Mouse (Mus musculus) forebrain, embryonic 10.5 days (tissue): ENCODE results near the gene Unc13a. TPM values are rescaled to one million over a fixed set of nuclear protein-coding genes. Genes with fewer than 3 reads are reported as not detected.
"Not testable (repeated sequence)": the region's sequence is repeated elsewhere in the genome, so short reads cannot be mapped to it uniquely, and the experiment has no call there.

Source experiments
- DNase-seq: peaks from one replicate; pipeline ENCODE4 v3.0.0-alpha.2; 2017; ENCODE audit warnings: low spot score; ENCODE audit errors: extremely low spot score
- H3K27ac ChIP-seq: fragments of 300-500 bp; sonication (generic); 2 replicates; pipeline ENCODE4 v1.5.1; 2016; ENCODE audit warnings: mild to moderate bottlenecking
- H3K27me3 ChIP-seq: fragments of 300-500 bp; sonication (generic); 2 replicates; pipeline ENCODE4 v1.6.1; 2016; ENCODE audit warnings: mild to moderate bottlenecking; ENCODE audit not compliant: poor library complexity, severe bottlenecking
- H3K36me3 ChIP-seq: fragments of 300-500 bp; sonication (generic); replicated peaks from 2 replicates; pipeline ENCODE4 v1.6.1; 2016; ENCODE audit warnings: mild to moderate bottlenecking, moderate library complexity
- H3K4me1 ChIP-seq: fragments of 300-500 bp; sonication (generic); 2 replicates; pipeline ENCODE4 v1.6.1; 2016
- H3K4me3 ChIP-seq: fragments of 300-500 bp; sonication (generic); 2 replicates; pipeline ENCODE4 v1.5.1; 2016; ENCODE audit warnings: mild to moderate bottlenecking, moderate library complexity
- H3K9me3 ChIP-seq: fragments of 300-500 bp; sonication (generic); 2 replicates; pipeline ENCODE4 v1.6.1; 2016; ENCODE audit warnings: mild to moderate bottlenecking, moderate library complexity
- WGBS: fragments of 180-500 bp; shearing (Covaris S2); methylation state at CpG from one replicate; pipeline ENCODE4 v1.1.7; 2016; 5-methylcytosine and 5-hydroxymethylcytosine counted together
- polyA plus RNA-seq: library from polyadenylated mRNA; unstranded; fragments of >200 nt; fragmentation: Nextera tagmentation; extraction: Ambion mirVana; gene quantifications from 2 replicates; pipeline ENCODE4 v1.2.1, GENCODE M21; 2016

Unc13a gene
- polyA plus RNA-seq: 2.9 and 3.3 TPM in 2 replicates

DNA sequence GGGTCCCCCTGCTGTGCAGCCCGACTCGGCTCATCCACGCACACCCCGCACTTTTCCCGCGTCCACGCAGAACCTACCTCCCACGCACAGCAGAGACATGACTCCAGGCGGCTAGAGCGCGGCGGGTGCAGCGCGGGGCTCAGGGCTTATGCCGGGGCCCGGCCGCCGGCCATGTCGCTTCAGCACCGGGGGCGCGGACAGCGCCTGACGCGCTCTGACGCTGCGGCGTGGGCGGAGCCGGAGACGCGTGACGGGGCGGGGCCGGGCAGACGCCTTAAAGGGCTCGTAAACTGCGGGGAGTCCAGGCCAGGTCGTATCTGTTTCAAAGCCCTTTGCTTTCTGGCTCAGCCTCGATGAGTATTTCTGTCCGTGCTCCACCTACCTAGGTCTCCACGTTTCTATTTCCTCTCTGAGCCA is at the start of gene Unc13a:
Gene Unc13a (minus strand): TSS at position 209 of the 417 bp plus-strand sequence.
- DNase-seq: peak; percentile 87
- Histone ChIP-seq H3K9me3 (no peaks in the 10 kb centered on the region), H3K27me3 (peaks cover 91% of the 10 kb centered on the region), H3K27ac (peak within 1 kb of the TSS; percentile 82), H3K36me3 (no peaks in the 10 kb centered on the region), H3K4me3 (peak within 1 kb of the TSS; percentile 63), H3K4me1 (peaks cover 59% of the 10 kb centered on the region)
- under 1% methylated on average over 42 of the region's 42 CpGs for WGBS

DNA sequence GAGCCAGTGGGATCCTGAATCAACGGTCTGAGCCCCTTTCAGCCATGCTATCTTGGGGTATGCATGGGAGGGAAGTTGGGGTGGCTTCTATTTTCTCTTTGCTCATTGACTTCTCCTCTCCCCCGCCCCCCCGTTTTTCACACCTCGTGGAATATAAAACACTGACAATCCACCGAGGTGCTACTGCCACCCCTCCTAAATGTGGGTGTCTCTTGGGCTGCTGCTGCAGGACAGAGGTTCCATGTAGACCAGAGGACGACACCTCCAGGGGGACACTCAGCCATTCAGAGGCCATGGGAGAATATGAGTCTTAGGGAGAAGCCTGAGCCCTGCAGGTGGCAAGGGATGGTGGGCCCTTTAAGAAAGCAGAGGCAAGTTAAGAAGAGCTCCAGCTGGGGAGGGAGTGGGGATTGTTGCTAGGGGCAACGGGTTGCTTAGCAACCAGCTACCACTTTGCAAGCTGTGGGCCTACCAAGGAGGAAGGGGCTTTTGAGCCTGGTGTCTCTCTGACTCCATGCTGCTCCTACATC is 48.4 kb upstream of the Unc13a start:
- Histone ChIP-seq H3K27ac (peak overlapping the region; percentile 78), H3K9me3 (no peaks in the 10 kb centered on the region), H3K4me1 (peaks cover 51% of the 10 kb centered on the region), H3K27me3 (peaks cover 31% of the 10 kb centered on the region), H3K4me3 (peak overlapping the region; percentile 23; the same call in 1 of the 2 replicates), H3K36me3 (peaks cover 4% of the 10 kb centered on the region; the same call in 1 of the 2 replicates)
- 35% methylated on average over 7 of the region's 7 CpGs for WGBS
- DNase-seq: peak; percentile 82

DNA sequence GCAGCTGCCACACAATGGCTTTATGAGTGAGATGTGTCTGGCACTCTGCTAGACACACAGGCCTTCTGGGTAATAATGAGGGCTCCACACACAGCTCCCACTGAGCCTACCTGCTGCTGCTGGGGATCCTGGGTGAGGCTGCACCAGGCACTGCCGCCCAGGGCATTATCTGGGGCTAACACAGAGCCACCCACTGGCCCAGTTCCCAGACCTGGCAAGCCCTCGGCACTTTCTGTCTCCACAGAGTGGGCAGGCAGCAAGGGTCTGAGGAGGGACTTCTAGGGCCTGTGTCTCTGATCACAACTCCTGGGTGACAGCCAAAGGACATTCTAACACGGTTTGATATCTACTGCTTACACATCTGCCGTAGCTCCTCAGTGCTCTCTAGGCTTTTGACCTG is 47.7 kb upstream of the Unc13a start:
- Histone ChIP-seq H3K4me3 (no peak overlapping the region), H3K36me3 (peaks cover 4% of the 10 kb centered on the region; the same call in 1 of the 2 replicates), H3K27ac (peak overlapping the region; percentile 78), H3K27me3 (peaks cover 23% of the 10 kb centered on the region), H3K4me1 (peaks cover 43% of the 10 kb centered on the region), H3K9me3 (no peaks in the 10 kb centered on the region)
- 72% methylated on average over 4 of the region's 4 CpGs for WGBS
- no peak for DNase-seq

DNA sequence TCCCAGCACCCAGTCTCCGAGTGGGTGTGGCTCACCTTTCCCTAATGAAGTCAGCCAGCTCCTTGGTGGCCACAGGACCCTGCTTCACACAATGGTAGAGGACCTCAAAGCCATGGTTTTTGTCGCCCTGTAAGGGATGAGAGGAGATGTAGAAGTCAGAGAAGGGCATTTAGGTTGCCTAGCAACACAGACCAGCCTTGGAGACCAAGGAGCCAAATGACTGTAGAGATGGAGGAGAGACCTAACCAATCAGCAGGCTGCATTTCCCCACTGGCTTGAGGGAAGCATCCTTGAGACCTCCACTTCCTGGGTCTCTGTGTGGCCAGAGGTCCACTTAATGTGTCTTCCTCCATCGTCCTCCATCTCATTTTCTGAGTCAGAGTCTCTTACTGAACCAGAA is 46.7 kb upstream of the Unc13a start:
- peaks cover 4% of the 10 kb centered on the region; the same call in 1 of the 2 replicates for H3K36me3 ChIP-seq
- H3K4me3 ChIP-seq: no peak overlapping the region
- peaks cover 14% of the 10 kb centered on the region; the same call in 1 of the 2 replicates for H3K27me3 ChIP-seq
- no peak overlapping the region for H3K27ac ChIP-seq
- DNase-seq: no peak
- H3K9me3 ChIP-seq: no peaks in the 10 kb centered on the region
- 24% methylated on average over 3 of the region's 3 CpGs for WGBS
- H3K4me1 ChIP-seq: peaks cover 43% of the 10 kb centered on the region

DNA sequence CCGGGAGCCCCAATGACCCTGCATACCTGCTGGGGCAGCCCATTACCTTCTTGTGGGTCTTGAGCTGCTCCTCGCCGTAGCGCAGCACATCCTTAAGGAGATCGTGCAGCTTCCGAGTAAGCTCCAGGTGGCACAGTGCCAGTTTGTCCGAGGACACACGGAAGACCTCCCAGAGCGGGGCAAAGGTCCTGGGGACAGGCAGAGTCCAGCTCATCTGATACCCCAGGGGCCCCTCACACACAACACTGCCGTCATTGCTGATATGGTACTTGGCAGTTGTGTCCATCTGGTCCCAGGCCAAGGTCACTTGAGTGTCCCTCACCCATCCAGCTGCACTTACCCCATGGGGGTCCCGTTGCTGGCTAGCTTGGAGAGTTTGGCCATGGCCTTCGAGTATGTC is 45.5 kb upstream of the Unc13a start:
- H3K27ac ChIP-seq: no peak overlapping the region
- peaks cover 7% of the 10 kb centered on the region; the same call in 1 of the 2 replicates for H3K36me3 ChIP-seq
- no peak overlapping the region for H3K4me3 ChIP-seq
- H3K9me3 ChIP-seq: no peaks in the 10 kb centered on the region
- peaks cover 42% of the 10 kb centered on the region for H3K4me1 ChIP-seq
- no peak for DNase-seq
- H3K27me3 ChIP-seq: peaks cover 8% of the 10 kb centered on the region; the same call in 1 of the 2 replicates
- 94% methylated on average over 12 of the region's 12 CpGs for WGBS

DNA sequence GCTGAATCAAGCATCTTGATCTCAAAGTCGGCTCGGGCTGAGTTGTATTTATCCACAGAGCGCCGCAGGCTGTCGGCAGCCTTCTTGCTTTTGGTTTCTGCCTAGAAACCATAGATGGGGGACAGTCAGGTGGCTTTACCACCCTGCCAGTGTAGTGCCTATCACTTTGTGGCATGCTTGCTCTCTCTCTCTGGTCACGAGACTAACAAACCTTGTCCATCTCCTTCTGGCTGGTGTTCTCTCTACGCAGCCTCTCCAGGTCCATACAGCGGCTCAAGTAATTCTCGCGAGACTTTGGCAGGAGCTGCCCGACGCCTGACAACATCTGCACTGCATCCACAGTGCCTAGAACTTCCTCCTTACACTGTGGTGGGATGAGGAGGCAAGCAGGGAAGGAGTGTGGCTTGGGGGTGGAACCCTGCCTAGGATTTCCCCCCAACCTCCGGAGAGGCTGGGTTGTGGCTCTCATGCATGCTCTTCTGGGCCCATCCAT is 45.0 kb upstream of the Unc13a start:
- H3K4me3 ChIP-seq: no peak overlapping the region
- no peaks in the 10 kb centered on the region for H3K9me3 ChIP-seq
- no peak overlapping the region for H3K27ac ChIP-seq
- peaks cover 10% of the 10 kb centered on the region; the same call in 1 of the 2 replicates for H3K27me3 ChIP-seq
- no peak for DNase-seq
- WGBS: 88% methylated on average over 13 of the region's 13 CpGs
- peaks cover 38% of the 10 kb centered on the region for H3K4me1 ChIP-seq
- peaks cover 9% of the 10 kb centered on the region; the same call in 1 of the 2 replicates for H3K36me3 ChIP-seq

DNA sequence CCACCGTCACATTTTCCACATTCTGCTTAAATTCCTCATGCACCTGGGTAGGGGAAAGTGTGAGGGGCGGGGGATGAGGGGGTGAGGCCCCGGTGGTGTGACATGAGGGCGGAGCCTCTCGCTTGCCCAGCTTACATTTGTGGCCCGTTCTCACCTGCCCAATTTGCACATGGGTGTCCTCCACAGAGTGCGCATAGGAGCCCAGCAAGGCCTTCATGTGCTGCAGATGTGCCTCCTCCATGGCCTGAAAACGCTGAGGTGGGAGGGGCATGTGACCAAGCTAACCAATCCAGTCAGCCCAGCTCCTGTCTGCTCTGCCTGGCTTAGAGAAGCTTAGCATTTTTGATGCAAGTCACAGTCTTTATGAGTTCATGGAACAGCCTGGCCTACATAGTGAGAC is 44.0 kb upstream of the Unc13a start:
- Histone ChIP-seq H3K27ac (no peak overlapping the region), H3K27me3 (peaks cover 20% of the 10 kb centered on the region), H3K36me3 (peaks cover 9% of the 10 kb centered on the region; the same call in 1 of the 2 replicates), H3K9me3 (no peaks in the 10 kb centered on the region), H3K4me1 (peaks cover 27% of the 10 kb centered on the region), H3K4me3 (no peak overlapping the region)
- no peak for DNase-seq
- 55% methylated on average over 8 of the region's 8 CpGs for WGBS

DNA sequence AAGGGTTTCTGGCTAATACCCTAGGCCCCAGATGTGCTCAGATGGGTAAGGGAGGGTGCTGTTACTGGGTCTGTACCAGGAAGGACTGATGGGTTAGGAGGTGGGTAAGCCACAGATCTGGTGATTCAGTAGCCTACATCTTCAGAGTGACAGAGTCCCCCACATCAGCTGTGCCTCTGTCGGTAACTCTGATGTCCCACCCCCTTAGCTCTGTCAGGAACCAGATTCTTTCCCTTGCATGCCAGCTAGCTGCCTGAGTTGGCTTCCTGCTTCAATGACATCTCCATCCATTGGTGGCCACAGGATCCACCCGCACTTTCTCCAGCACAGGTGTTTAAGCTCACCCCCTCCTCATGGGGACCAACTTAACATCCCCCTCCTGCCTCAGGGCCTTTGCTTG is 40.0 kb upstream of the Unc13a start:
- H3K9me3 ChIP-seq: no peaks in the 10 kb centered on the region
- peaks cover 5% of the 10 kb centered on the region; the same call in 1 of the 2 replicates for H3K36me3 ChIP-seq
- peaks cover 58% of the 10 kb centered on the region for H3K27me3 ChIP-seq
- DNase-seq: no peak
- WGBS: 84% methylated on average over 2 of the region's 2 CpGs
- H3K4me1 ChIP-seq: peaks cover 12% of the 10 kb centered on the region
- no peak overlapping the region for H3K4me3 ChIP-seq
- no peak overlapping the region for H3K27ac ChIP-seq

DNA sequence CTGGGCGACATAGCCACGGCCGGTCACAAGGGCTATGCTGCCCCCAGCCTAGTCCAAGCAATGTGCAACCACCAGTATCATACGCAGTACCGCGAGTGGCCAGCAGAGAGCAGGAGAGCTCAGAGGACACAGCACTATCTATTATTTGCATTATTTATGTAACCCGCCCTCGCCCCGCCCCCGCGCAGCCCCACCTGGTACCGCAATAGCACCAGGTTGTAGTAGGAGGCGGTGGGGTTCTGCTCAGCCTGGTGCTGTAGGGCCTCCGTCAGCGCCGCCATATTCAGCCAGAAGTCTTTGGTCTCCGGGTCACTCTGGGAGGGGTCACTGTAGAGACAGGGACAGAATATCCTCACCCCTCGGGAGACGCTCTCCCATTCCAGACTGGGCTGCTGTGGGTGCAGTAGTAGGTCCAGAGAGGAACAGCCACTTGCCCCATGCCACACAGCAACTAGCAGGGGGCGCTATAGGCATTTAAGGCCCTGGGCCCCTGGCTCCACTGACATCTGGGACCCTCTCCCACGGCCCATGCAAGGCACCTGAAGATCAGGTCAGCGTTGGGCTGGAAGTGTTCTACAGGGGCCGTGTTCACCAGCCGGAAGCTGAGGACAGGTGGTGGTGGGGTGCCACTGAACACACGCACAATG is 38.4 kb upstream of the Unc13a start:
- Histone ChIP-seq H3K27ac (no peak overlapping the region), H3K9me3 (no peaks in the 10 kb centered on the region), H3K4me1 (peaks cover 12% of the 10 kb centered on the region), H3K36me3 (0 out of 2 replicates have a peak, but pooled peaks cover 5% of the 10 kb centered on the region), H3K27me3 (peaks cover 70% of the 10 kb centered on the region), H3K4me3 (peak overlapping the region; percentile 32)
- WGBS: 21% methylated on average over 25 of the region's 25 CpGs
- DNase-seq: peak; percentile 85

DNA sequence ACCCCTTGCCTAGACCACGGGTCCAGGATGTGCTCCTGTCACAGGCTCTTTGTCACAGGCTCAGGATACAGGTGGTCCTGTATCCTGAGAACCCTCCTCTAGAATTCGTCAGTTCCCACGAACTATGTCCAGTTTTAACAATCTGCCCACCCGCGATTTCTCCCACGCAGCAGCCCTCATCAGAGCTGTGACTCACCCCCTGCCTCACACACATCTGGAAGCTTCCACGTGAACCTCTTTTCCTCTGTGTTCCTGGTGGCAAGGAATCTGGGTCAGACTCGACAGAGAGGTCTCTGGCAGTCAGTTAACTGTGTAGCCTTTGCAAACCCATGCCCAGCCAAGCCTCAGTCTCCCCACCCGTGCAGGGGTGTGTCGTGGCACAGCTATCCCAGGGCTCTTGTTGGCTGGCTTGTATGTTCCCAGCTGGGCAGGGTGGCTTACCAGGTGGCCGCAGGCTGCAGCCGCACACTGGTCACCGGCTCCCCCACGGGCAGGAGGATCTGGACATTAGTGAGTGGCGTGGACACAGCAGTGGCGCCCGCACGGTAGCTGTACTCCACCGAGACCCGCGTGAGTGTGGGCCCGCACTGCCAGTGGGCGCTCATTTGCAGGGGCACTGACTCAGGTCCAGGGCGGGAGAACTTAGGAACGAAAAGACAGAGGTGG is 37.7 kb upstream of the Unc13a start:
- WGBS: 34% methylated on average over 25 of the region's 25 CpGs

DNA sequence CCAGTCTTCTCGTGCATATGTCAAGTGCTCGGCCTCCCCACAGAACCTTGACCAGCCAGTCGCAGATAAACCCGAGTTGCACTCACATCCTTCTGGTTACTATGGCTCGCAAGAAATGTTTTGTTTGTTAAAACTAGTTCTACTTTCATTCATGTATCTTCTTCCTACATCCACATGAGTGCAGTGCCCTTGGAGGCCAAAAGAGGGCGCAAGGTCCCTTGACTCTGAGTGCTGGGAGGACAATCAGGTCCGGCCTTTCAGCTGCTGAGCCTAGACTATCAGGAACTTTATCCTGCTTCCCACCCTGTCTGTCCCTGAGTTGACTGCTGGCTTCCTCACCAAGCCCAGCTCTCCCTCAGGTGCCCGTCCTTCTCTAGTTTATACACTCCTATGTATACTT is 36.3 kb upstream of the Unc13a start:
- Histone ChIP-seq H3K36me3 (0 out of 2 replicates have a peak, but pooled peaks cover 5% of the 10 kb centered on the region), H3K27ac (no peak overlapping the region), H3K4me3 (no peak overlapping the region), H3K4me1 (peaks cover 12% of the 10 kb centered on the region), H3K27me3 (peaks cover 90% of the 10 kb centered on the region), H3K9me3 (no peaks in the 10 kb centered on the region)
- WGBS: 34% methylated on average over 8 of the region's 8 CpGs
- DNase-seq: no peak

More for the DNA sequence above, 37.7 kb upstream of the Unc13a start:
- Histone ChIP-seq H3K4me3 (peak overlapping the region; percentile 32), H3K27me3 (peaks cover 76% of the 10 kb centered on the region), H3K36me3 (0 out of 2 replicates have a peak, but pooled peaks cover 5% of the 10 kb centered on the region), H3K4me1 (peaks cover 12% of the 10 kb centered on the region), H3K27ac (no peak overlapping the region), H3K9me3 (no peaks in the 10 kb centered on the region)
- no peak for DNase-seq

DNA sequence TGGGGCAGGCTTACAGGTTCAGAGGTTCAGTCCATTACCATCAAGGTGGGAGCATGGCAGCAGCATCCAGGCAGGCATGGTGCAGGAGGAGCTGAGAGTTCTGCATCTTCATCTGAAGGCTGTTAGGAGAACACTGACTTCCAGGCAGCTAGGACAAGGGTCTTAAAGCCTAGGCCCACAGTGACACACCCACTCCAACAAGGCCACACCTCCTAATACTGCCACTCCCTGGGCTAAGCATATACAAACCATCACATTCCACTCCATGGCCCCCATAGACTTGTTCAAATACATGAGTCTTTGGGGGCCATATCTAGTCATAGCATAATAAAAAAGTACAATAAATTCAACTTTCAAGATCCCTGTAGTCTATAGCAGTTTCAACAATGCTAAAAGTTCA is 31.8 kb upstream of the Unc13a start:
- H3K4me3 ChIP-seq, H3K9me3 ChIP-seq, DNase-seq, H3K27ac ChIP-seq, H3K36me3 ChIP-seq: not testable (repeated sequence)
- peaks cover 25% of the 10 kb centered on the region for H3K4me1 ChIP-seq
- H3K27me3 ChIP-seq: peaks cover 94% of the 10 kb centered on the region
